Mouse (Mus musculus): ENCODE data around the gene R3hdm2. TPM values are rescaled to one million over a fixed set of nuclear protein-coding genes. Genes with fewer than 3 reads are reported as not detected.

The R3hdm2 gene
- 100 to 1,000 TPM in 1 of 2 experiments, 10 to 100 TPM in 1; 87.7 to 101 TPM for total RNA-seq (2021)
- long read RNA-seq, experiment 1, full-length matches to known transcripts, result 11 of 51 reads
- long read RNA-seq, experiment 1, partial matches to known transcripts, result 13 of 51 reads
- long read RNA-seq, experiment 1, other reads (novel, unspliced or antisense), result 27 of 51 reads
- long read RNA-seq, experiment 2, full-length matches to known transcripts, result 7 of 43 reads
- long read RNA-seq, experiment 2, partial matches to known transcripts, result 17 of 43 reads
- long read RNA-seq, experiment 2, other reads (novel, unspliced or antisense), result 19 of 43 reads

DNA sequence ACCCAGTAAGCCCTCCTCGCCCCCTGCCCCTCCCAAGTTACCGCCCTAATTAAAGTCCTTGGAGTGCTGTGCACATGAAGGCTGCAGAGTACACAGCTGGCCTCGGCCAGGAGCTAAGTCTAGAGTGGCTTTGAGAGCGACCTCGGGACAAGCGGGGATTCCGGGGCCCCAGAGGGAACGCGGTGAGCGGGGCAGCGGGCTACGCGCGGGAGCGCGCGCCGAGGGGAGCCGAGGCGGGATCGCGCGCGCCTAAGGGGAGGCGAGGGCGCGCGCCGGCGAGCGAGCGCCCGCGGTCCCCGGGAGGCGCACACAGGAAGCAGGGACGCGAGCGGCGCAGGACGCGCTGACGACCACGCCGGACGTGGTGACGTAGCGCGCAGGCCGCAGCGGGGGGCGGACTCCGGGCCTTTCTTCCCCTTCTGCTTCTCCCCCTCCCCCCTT lies at the start of gene R3hdm2:
Gene R3hdm2, plus strand, starts transcription at position 77 of the 441 bp plus-strand sequence.
- DNase-seq (ENCODE audit: low spot score in 2 of 2), result peak; percentile 82 to 92

GRCm38 (mm10) chr10:127332211-127332874 lies 47.8 kb upstream of the R3hdm2 start:
- no peak for DNase-seq (ENCODE audit: low spot score in 2 of 2)

- DNase-seq (ENCODE audit: low spot score in 2 of 2), result no peak
These were observed 47.0 kb upstream of the R3hdm2 start for GRCm38 (mm10) chr10:127333152-127333551.

DNA sequence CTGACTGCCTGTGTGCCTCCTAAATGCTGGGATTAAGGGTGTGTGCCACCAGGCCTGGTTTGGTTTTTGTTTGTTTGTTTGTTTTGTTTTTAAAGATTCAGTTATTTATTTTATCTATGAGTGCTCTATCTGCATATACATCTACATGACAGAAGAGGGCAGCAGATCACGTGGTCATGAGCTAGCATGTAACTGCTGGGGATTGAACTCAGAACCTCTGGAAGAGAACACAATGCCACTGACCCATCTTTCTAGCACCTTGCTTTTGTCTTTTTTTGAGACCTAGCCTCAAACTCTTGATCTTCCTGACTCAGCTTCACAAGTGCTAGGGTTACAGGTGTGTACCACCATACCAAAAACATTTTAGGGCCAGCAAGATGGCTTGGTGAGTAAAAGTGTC lies 44.9 kb upstream of the R3hdm2 start:
- no peak for DNase-seq (ENCODE audit: low spot score in 2 of 2)

DNA sequence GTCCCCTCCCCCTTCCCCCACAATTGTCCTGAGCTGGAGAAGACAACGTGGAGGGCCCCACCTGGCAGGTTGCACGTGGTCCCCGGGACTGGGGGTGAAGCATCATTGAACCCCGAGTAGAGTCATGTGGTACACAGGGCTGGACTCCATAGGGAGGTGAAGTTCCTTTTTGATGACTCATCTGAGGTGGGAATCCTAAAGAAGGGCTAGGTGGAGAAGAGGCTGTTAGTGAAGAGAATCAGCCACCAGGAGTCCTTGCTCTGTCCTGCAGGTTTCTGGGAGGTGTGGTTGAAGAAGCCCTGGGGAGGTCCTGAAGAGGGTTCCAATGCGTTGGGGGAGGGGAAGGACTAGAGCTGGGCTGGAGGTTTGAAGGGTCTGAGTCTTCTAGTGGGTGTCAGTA lies 43.2 kb upstream of the R3hdm2 start:
- DNase-seq (ENCODE audit: low spot score in 2 of 2), result no peak

GRCm38 (mm10) chr10:127337536-127338099 lies 42.5 kb upstream of the R3hdm2 start:
- DNase-seq (ENCODE audit: low spot score in 2 of 2), result no peak

DNA sequence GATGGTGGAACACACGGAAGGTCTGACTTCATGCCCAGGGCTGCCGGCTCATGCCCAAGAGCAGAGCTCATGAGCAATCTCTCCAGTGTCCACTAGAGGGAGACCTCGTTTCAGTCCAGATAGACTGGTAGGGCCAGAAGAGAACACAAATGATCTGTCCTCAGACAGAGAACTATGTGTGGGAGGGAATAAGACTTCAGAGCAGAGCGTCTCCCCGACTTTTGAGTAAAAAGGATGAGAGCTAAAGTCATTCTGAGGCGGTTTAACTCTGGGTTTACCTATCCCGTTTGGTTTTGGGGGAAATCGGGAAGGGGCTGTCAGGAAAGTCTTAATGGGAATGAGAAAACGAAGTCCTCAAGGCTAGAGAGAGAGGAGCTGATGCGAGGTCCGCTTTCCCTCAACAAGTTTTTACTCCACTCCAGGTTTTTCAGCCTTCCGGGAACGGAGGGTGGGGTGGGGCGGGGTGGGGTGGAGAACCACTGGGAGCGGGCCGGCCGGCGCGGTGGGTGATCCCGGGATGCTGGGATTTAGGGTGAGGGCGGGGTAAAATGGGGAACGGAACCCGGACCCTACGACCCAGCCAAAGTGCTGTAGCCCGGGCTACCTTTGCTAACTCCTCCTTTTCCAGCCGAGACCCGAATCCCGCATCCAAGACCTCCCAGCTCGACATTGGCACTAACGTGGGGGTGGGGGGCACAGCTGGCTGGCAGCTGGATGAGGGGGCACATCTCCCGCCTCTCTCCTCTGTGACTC lies 41.0 kb upstream of the R3hdm2 start:
- DNase-seq (ENCODE audit: low spot score in 2 of 2), result peak; percentile 64 to 83

GRCm38 (mm10) chr10:127339683-127340576 lies 40.2 kb upstream of the R3hdm2 start:
- peak; percentile 55 to 79 for DNase-seq (ENCODE audit: low spot score in 2 of 2)

- DNase-seq (ENCODE audit: low spot score in 2 of 2), result no peak
These were observed 39.4 kb upstream of the R3hdm2 start for GRCm38 (mm10) chr10:127340577-127341359.

GRCm38 (mm10) chr10:127341360-127341690 lies 38.8 kb upstream of the R3hdm2 start:
- DNase-seq (ENCODE audit: low spot score in 2 of 2), result no peak

- peak; percentile 64 to 83 for DNase-seq (ENCODE audit: low spot score in 2 of 2)
These were observed 38.1 kb upstream of the R3hdm2 start, which contains the start of gene Gli1 for GRCm38 (mm10) chr10:127341891-127342639. TSS of gene Gli1 (minus strand) at chr10:127341974.

DNA sequence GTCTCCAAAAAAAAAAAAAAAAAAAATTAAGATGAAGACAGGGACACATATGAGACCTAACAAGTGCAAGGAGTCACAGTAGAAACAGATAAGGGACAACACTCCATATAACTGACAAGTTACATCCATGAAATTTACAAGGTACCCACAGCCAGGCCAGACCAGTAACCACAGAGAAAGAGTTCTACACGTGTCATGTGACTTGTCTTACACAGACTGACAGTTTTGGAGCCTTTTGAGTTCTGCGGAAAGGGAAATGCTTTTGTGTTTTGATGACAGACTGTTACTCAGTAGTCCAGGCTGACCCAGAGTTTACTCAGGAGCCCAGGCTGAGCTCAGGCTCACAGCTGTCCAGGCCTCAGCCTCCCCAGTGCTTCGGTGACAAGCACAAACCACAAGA lies 37.1 kb upstream of the R3hdm2 start:
- no peak for DNase-seq (ENCODE audit: low spot score in 2 of 2)

- no peak for DNase-seq (ENCODE audit: low spot score in 2 of 2)
These were observed 34.0 kb upstream of the R3hdm2 start for GRCm38 (mm10) chr10:127346173-127346572.

- DNase-seq (ENCODE audit: low spot score in 2 of 2), result no peak
These were observed 31.2 kb upstream of the R3hdm2 start for GRCm38 (mm10) chr10:127348957-127349356.

- DNase-seq (ENCODE audit: low spot score in 2 of 2), result no peak
These were observed 30.3 kb upstream of the R3hdm2 start for GRCm38 (mm10) chr10:127349810-127350209.

GRCm38 (mm10) chr10:127350594-127351284 lies 29.4 kb upstream of the R3hdm2 start:
- DNase-seq (ENCODE audit: low spot score in 2 of 2), result peak in 1 of 2 experiments; percentile 65

- DNase-seq (ENCODE audit: low spot score in 2 of 2), result no peak
These were observed 28.9 kb upstream of the R3hdm2 start for GRCm38 (mm10) chr10:127351285-127351595.

DNA sequence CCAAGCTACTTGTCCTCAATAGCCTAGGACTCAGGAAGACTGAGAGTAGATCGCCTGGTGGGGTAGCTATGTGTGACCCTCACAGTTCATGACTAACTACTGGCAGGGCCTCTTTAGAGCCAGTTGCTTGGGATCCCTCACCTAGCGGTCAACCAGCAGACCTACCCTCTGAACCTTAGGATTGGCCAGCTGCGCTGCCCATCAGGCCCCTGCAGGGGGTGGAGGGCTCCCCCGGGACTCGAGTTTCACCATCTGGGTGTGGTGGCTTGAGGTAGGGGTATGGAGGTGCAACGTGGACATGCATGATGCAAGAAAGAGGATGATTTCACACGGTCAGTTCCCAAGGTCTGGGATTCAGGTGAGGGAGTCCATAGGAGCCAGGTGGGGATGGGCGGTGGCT lies 28.4 kb upstream of the R3hdm2 start:
- no peak for DNase-seq (ENCODE audit: low spot score in 2 of 2)

- no peak for DNase-seq (ENCODE audit: low spot score in 2 of 2)
These were observed 27.9 kb upstream of the R3hdm2 start for GRCm38 (mm10) chr10:127352187-127352586.
